Mouse (Mus musculus): ENCODE data around the gene Sval3. TPM values are rescaled to one million over a fixed set of nuclear protein-coding genes. Genes with fewer than 3 reads are reported as not detected.

Gene Sval3
- not detected in 2 replicates for polyA plus RNA-seq (2012; rRNA removed)

DNA sequence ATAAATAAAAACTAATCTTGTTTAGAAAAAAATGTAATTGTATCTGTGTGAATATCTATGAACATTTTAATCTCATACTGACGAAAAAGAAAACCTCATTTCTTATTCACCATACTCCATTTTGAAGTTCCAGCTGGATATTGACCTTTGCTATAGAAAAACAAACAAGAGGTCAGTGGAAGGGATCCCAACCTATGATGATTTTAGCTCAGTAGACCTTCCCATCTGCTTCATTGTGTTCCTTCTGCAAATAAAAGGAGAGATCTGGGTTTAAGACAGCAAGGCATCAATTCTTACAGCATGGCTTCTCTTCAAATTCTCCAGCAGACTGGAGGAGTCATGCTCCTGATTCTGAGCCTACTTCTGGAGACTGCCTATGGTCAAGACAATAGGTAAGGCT, at the start of gene Sval3:
Gene Sval3, plus strand, starts transcription at position 301 of the 400 bp plus-strand sequence.

DNA sequence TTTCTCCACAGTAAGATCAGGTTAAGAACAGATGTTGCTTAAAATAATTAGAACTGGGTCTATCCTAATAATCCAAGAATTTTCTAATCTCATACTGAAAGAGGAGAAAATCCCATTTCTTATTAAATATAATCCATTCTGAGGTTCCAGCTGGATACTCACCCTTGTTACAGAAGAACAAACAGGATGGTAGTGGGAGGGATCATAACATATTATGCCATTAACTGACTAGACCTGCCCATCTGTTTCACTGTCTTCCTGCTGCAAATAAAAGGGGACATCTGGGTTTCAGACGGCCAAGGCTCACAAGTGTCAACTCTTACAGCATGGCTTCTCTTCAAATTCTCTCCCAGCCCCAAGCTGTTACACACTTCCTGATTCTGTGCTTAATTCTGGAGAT, 16.6 kb upstream of the Sval3 start, which contains the start of gene Sval1:
Gene Sval1, plus strand, starts transcription at position 301 of the 400 bp plus-strand sequence.

Other genes with a start within 250 kb of the Sval3 start
- not detected in 2 replicates for gene Olfr459, start 193.0 kb upstream of the Sval3 start, polyA plus RNA-seq (2012; rRNA removed)
- not detected in 2 replicates for gene Pip, start 120.6 kb upstream of the Sval3 start, polyA plus RNA-seq (2012; rRNA removed)
- gene Sval2, start 115.2 kb upstream of the Sval3 start, polyA plus RNA-seq (2012; rRNA removed): not detected in 2 replicates
- not detected in 2 replicates for gene Sval1, start 16.5 kb upstream of the Sval3 start, polyA plus RNA-seq (2012; rRNA removed)
- gene Sva, start 70.3 kb downstream of the Sval3 start, polyA plus RNA-seq (2012; rRNA removed): not detected in 2 replicates
- gene Tas2r139, start 172.8 kb downstream of the Sval3 start, polyA plus RNA-seq (2012; rRNA removed): not detected in 2 replicates
- gene Tas2r144, start 247.2 kb downstream of the Sval3 start, polyA plus RNA-seq (2012; rRNA removed): not detected in 2 replicates

Data from stomach, adult 2 months (tissue).